ENCODE assay signal across 8 mouse cellular contexts in genomic region chr7:114118180-114118579, GRCm38 (mm10). TPM values are rescaled to one million over a fixed set of nuclear protein-coding genes. Genes with fewer than 3 reads are reported as not detected.
DNase-seq lines count a peak whose midpoint lies in the region; ATAC-seq and TF ChIP-seq lines count a peak whose summit lies in the region.

No protein-coding gene starts in this region.

- peak overlapping the region; percentile 74; the same call in 1 of the 2 replicates for H3K4me3 ChIP-seq in lung, embryonic 14.5 days (ENCODE audit: low read depth, low read length)
- no peak overlapping the region for H3K4me3 ChIP-seq in lung, adult 2 months (replicated peaks; ENCODE audit: extremely low read depth, low read depth, low read length)
- peak overlapping the region; percentile 88 for H3K4me3 ChIP-seq in forebrain, postnatal 0 days (ENCODE audit: low read depth, low read length)
- peak overlapping the region; percentile 83 for H3K4me3 ChIP-seq in neural tube, embryonic 15.5 days (replicated peaks)

- no peak overlapping the region for H3K27ac ChIP-seq in lung, embryonic 14.5 days (ENCODE audit: low read depth)
- H3K27ac ChIP-seq in forebrain, postnatal 0 days (ENCODE audit: low read depth, low read length) = peak overlapping the region; percentile 92; the same call in 1 of the 2 replicates
- H3K27ac ChIP-seq in neural tube, embryonic 15.5 days (replicated peaks) = 0 out of 2 replicates have a peak overlapping the region, but pooled peaks have one; percentile 89

- H3K36me3 ChIP-seq in lung, embryonic 14.5 days (ENCODE audit: insufficient read depth) = no peaks in the 10 kb centered on the region
- H3K36me3 ChIP-seq in forebrain, postnatal 0 days (ENCODE audit: insufficient read depth) = no peaks in the 10 kb centered on the region
- H3K36me3 ChIP-seq in neural tube, embryonic 15.5 days = no peaks in the 10 kb centered on the region

- H3K4me2 ChIP-seq in lung, embryonic 14.5 days = peak overlapping the region; percentile 79
- peak overlapping the region; percentile 80 for H3K4me2 ChIP-seq in forebrain, postnatal 0 days (ENCODE audit: low read depth)
- H3K4me2 ChIP-seq in neural tube, embryonic 15.5 days = peak overlapping the region; percentile 81

- H3K4me1 ChIP-seq in lung, embryonic 14.5 days (ENCODE audit: insufficient read depth) = peaks cover 4% of the 10 kb centered on the region; the same call in 1 of the 2 replicates
- no peaks in the 10 kb centered on the region for H3K4me1 ChIP-seq in lung, adult 2 months (ENCODE audit: control insufficient read depth, insufficient read depth, low read length)
- H3K4me1 ChIP-seq in forebrain, postnatal 0 days (ENCODE audit: insufficient read depth) = 0 out of 2 replicates have a peak, but pooled peaks cover 4% of the 10 kb centered on the region
- H3K4me1 ChIP-seq in neural tube, embryonic 15.5 days = peaks cover 17% of the 10 kb centered on the region

- no peaks in the 10 kb centered on the region for H3K9me3 ChIP-seq in lung, embryonic 14.5 days (ENCODE audit: low read depth, low read length)
- no peaks in the 10 kb centered on the region for H3K9me3 ChIP-seq in forebrain, postnatal 0 days (ENCODE audit: low read length)
- no peaks in the 10 kb centered on the region for H3K9me3 ChIP-seq in neural tube, embryonic 15.5 days (replicated peaks)

- ATAC-seq in lung, embryonic 14.5 days (ENCODE audit: insufficient read depth) = no peak; the same call in 1 of the 2 replicates
- no peak for ATAC-seq in forebrain, postnatal 0 days
- ATAC-seq in neural tube, embryonic 15.5 days (ENCODE audit: low FRiP score) = 0 out of 2 replicates have a peak, but pooled peaks have one; percentile 1
- ATAC-seq in activated CD4-positive, CD25-positive, alpha-beta regulatory T cell, adult 4 months = no peak

- 32% methylated on average over 7 of the region's 7 CpGs for WGBS in lung, embryonic 14.5 days
- WGBS in lung, adult 2 months = 48% methylated on average over 7 of the region's 7 CpGs
- 41% methylated on average over 7 of the region's 7 CpGs for WGBS in forebrain, postnatal 0 days
- WGBS in large intestine, adult 2 months = 27% methylated on average over 7 of the region's 7 CpGs
- WGBS in neural tube, embryonic 15.5 days = 47% methylated on average over 7 of the region's 7 CpGs

- TF ChIP-seq POLR2A in lung, adult 2 months (IDR thresholded peaks at IDR 0.05; ENCODE audit: borderline replicate concordance, extremely low read depth, low read depth, low read length) = no peak

- peak overlapping the region; percentile 79; the same call in 1 of the 2 replicates for H3K9ac ChIP-seq in lung, embryonic 14.5 days
- peak overlapping the region; percentile 84 for H3K9ac ChIP-seq in forebrain, postnatal 0 days
- peak overlapping the region; percentile 74; the same call in 1 of the 2 replicates for H3K9ac ChIP-seq in neural tube, embryonic 15.5 days (replicated peaks)

- no peaks in the 10 kb centered on the region for H3K27me3 ChIP-seq in lung, embryonic 14.5 days (ENCODE audit: insufficient read depth, low read length)
- H3K27me3 ChIP-seq in forebrain, postnatal 0 days (ENCODE audit: insufficient read depth, low read length) = no peaks in the 10 kb centered on the region
- H3K27me3 ChIP-seq in neural tube, embryonic 15.5 days (replicated peaks) = peaks cover 4% of the 10 kb centered on the region; the same call in 1 of the 2 replicates

- no peak for TF ChIP-seq CTCF in lung, embryonic 14.5 days (IDR thresholded peaks at IDR 0.05; ENCODE audit: low read depth)
- no peak for TF ChIP-seq CTCF in lung, adult 2 months (IDR thresholded peaks at IDR 0.05; ENCODE audit: insufficient read depth, low read length)
- no peak for TF ChIP-seq CTCF in forebrain, postnatal 0 days (IDR thresholded peaks at IDR 0.05; ENCODE audit: low read depth)

- no peak for DNase-seq in lung, embryonic 14.5 days
- DNase-seq in lung, adult 2 months = no peak
- no peak for DNase-seq in forebrain, postnatal 0 days
- peak; percentile 32 for DNase-seq in large intestine, adult 2 months (ENCODE audit: low read depth, low spot score)
- DNase-seq in cerebellum, adult 11 months = no peak
- DNase-seq in spleen, adult 18-20 months = no peak

RNA-seq across cellular contexts. Expression of gene Rras2, which starts 0.6 kb away (rescaled TPM):
- polyA plus RNA-seq in lung, embryonic 14.5 days (2014; fragmentation: Nextera tagmentation; extraction: Ambion mirVana) = 47.1 and 48.3 TPM in 2 replicates
- polyA plus RNA-seq in lung, adult 2 months (2012; rRNA removed) = 24.4 and 30.0 TPM in 2 replicates
- total RNA-seq in forebrain, postnatal 0 days (2014; rRNA removed) = 56.6 and 69.6 TPM in 2 replicates
- 34.4 and 35.0 TPM in 2 replicates for polyA plus RNA-seq in forebrain, postnatal 0 days (2015; fragmentation: Nextera tagmentation; extraction: Ambion mirVana)
- 14.2 and 14.3 TPM in 2 replicates for polyA plus RNA-seq in large intestine, adult 2 months (2012; rRNA removed)
- polyA plus RNA-seq in neural tube, embryonic 15.5 days (2015; fragmentation: Nextera tagmentation; extraction: Ambion mirVana) = 18.2 and 29.4 TPM in 2 replicates
- 10 to 100 TPM in 1 of 2 experiments, 1 to 10 TPM in 1; 8.8 to 17.4 TPM for polyA plus RNA-seq in activated CD4-positive, CD25-positive, alpha-beta regulatory T cell, adult 4 months (2017; shearing (Covaris generic))
